Mouse (Mus musculus) erythroblast, embryonic 14.5 days (primary cell): ENCODE results near the gene Ppm1k. TPM values are rescaled to one million over a fixed set of nuclear protein-coding genes. Genes with fewer than 3 reads are reported as not detected.
A peak's percentile ranks its signal among the peaks of the same experiment; 100 is the strongest.

Experiments used
- H3K27me3 ChIP-seq: 2 replicates; pipeline ENCODE4 v1.6.1; 2012; ENCODE audit warnings: inconsistent platforms; ENCODE audit not compliant: control insufficient read depth
- H3K36me3 ChIP-seq: 2 replicates; pipeline ENCODE4 v1.6.1; 2012; ENCODE audit warnings: mild to moderate bottlenecking, inconsistent platforms; ENCODE audit not compliant: control insufficient read depth
- H3K4me1 ChIP-seq: 2 replicates; pipeline ENCODE4 v1.6.1; 2012; ENCODE audit warnings: inconsistent platforms; ENCODE audit not compliant: control insufficient read depth
- H3K4me3 ChIP-seq: replicated peaks from 2 replicates; pipeline ENCODE3; 2012; ENCODE audit warnings: moderate library complexity, mild to moderate bottlenecking, inconsistent platforms
- H3K9me3 ChIP-seq: 2 replicates; pipeline ENCODE4 v1.6.1; 2012; ENCODE audit warnings: low read length, inconsistent platforms, mixed read lengths; ENCODE audit not compliant: control insufficient read depth
- GATA1 ChIP-seq: IDR thresholded peaks from 2 replicates; pipeline ENCODE4 v1.6.1; 2012; ENCODE audit warnings: low read length, inconsistent platforms, mixed read lengths
- TAL1 ChIP-seq: IDR thresholded peaks from 3 replicates; pipeline ENCODE4 v1.6.1; 2012; ENCODE audit warnings: low read length, inconsistent platforms, mixed read lengths
- polyA plus RNA-seq: library from polyadenylated mRNA; stranded (reverse); fragments of >175 nt; gene quantifications from 2 replicates; pipeline ENCODE4 v1.2.3, GENCODE M21; 2012

Gene Ppm1k
- polyA plus RNA-seq, 1 experiment: not detected

- TF ChIP-seq GATA1 (no peak), TAL1 (no peak)
- Histone ChIP-seq H3K9me3 (no peaks in the 10 kb centered on the region), H3K4me3 (peak overlapping the region; percentile 70)
These were observed 1.0 kb downstream of the Ppm1k start for GRCm38 (mm10) chr6:57534231-57534610.

GRCm38 (mm10) chr6:57533410-57533809 is 1.9 kb downstream of the Ppm1k start:
- Histone ChIP-seq H3K27me3 (no peaks in the 10 kb centered on the region), H3K36me3 (no peaks in the 10 kb centered on the region), H3K4me3 (no peak overlapping the region), H3K4me1 (peaks cover 20% of the 10 kb centered on the region), H3K9me3 (no peaks in the 10 kb centered on the region)
- TF ChIP-seq TAL1 (no peak), GATA1 (no peak)

More at GRCm38 (mm10) chr6:57534231-57534610, 1.0 kb downstream of the Ppm1k start:
- H3K27me3 ChIP-seq: no peaks in the 10 kb centered on the region
- no peaks in the 10 kb centered on the region for H3K36me3 ChIP-seq
- peaks cover 20% of the 10 kb centered on the region for H3K4me1 ChIP-seq

- TF ChIP-seq TAL1 (no peak), GATA1 (no peak)
- Histone ChIP-seq H3K4me3 (no peak overlapping the region), H3K27me3 (no peaks in the 10 kb centered on the region), H3K36me3 (no peaks in the 10 kb centered on the region), H3K4me1 (peaks cover 20% of the 10 kb centered on the region), H3K9me3 (no peaks in the 10 kb centered on the region)
These were observed 3.2 kb downstream of the Ppm1k start for GRCm38 (mm10) chr6:57532022-57532421.

- Histone ChIP-seq H3K9me3 (no peaks in the 10 kb centered on the region), H3K36me3 (no peaks in the 10 kb centered on the region), H3K27me3 (no peaks in the 10 kb centered on the region), H3K4me1 (peaks cover 20% of the 10 kb centered on the region), H3K4me3 (no peak overlapping the region)
- TF ChIP-seq GATA1 (no peak), TAL1 (no peak)
These were observed 3.8 kb downstream of the Ppm1k start for GRCm38 (mm10) chr6:57531441-57531840.

GRCm38 (mm10) chr6:57531011-57531410 is 4.3 kb downstream of the Ppm1k start:
- H3K9me3 ChIP-seq: no peaks in the 10 kb centered on the region
- H3K4me1 ChIP-seq: peaks cover 19% of the 10 kb centered on the region
- H3K4me3 ChIP-seq: no peak overlapping the region
- no peaks in the 10 kb centered on the region for H3K36me3 ChIP-seq
- no peak for TF ChIP-seq TAL1
- TF ChIP-seq GATA1: no peak
- H3K27me3 ChIP-seq: no peaks in the 10 kb centered on the region

GRCm38 (mm10) chr6:57529336-57529845 is 5.9 kb downstream of the Ppm1k start:
- TF ChIP-seq GATA1 (no peak), TAL1 (no peak)
- H3K4me1 ChIP-seq: peaks cover 3% of the 10 kb centered on the region

GRCm38 (mm10) chr6:57526933-57527332 is 8.3 kb downstream of the Ppm1k start:
- H3K27me3 ChIP-seq: no peaks in the 10 kb centered on the region
- H3K4me1 ChIP-seq: no peaks in the 10 kb centered on the region
- no peak overlapping the region for H3K4me3 ChIP-seq
- H3K36me3 ChIP-seq: no peaks in the 10 kb centered on the region; the same call in 1 of the 2 replicates
- no peaks in the 10 kb centered on the region for H3K9me3 ChIP-seq
- no peak for TF ChIP-seq TAL1
- no peak for TF ChIP-seq GATA1

More at GRCm38 (mm10) chr6:57529336-57529845, 5.9 kb downstream of the Ppm1k start:
- Histone ChIP-seq H3K36me3 (no peaks in the 10 kb centered on the region; the same call in 1 of the 2 replicates), H3K4me3 (no peak overlapping the region), H3K27me3 (no peaks in the 10 kb centered on the region), H3K9me3 (no peaks in the 10 kb centered on the region)

GRCm38 (mm10) chr6:57524742-57525141 is 10.5 kb downstream of the Ppm1k start:
- H3K36me3 ChIP-seq: no peaks in the 10 kb centered on the region; the same call in 1 of the 2 replicates
- no peak for TF ChIP-seq TAL1
- TF ChIP-seq GATA1: no peak
- no peak overlapping the region for H3K4me3 ChIP-seq
- no peaks in the 10 kb centered on the region for H3K27me3 ChIP-seq
- H3K9me3 ChIP-seq: no peaks in the 10 kb centered on the region
- no peaks in the 10 kb centered on the region for H3K4me1 ChIP-seq

GRCm38 (mm10) chr6:57520749-57521652 is 14.3 kb downstream of the Ppm1k start:
- TF ChIP-seq TAL1: no peak
- TF ChIP-seq GATA1: no peak
- no peaks in the 10 kb centered on the region for H3K9me3 ChIP-seq

More at GRCm38 (mm10) chr6:57520749-57521652, 14.3 kb downstream of the Ppm1k start:
- H3K4me1 ChIP-seq: no peaks in the 10 kb centered on the region
- H3K4me3 ChIP-seq: no peak overlapping the region
- no peaks in the 10 kb centered on the region for H3K27me3 ChIP-seq
- no peaks in the 10 kb centered on the region; the same call in 1 of the 2 replicates for H3K36me3 ChIP-seq
